Mouse (Mus musculus): Measurements from ENCODE around the gene N4bp3. TPM values are rescaled to one million over a fixed set of nuclear protein-coding genes. Genes with fewer than 3 reads are reported as not detected.
"Not testable (repeated sequence)": the region's sequence is repeated elsewhere in the genome, so short reads cannot be mapped to it uniquely, and the experiment has no call there.

Gene N4bp3
- polyA plus RNA-seq, 1 experiment: 19.9 TPM

GRCm38 (mm10) chr11:51637971-51638414, 12.6 kb downstream of the N4bp3 start:
- H3K4me1 ChIP-seq (ENCODE audit: control insufficient read depth, insufficient read depth, low read length): peaks cover 5% of the 10 kb centered on the region
- H3K27ac ChIP-seq (ENCODE audit: insufficient read depth, low read length): peak overlapping the region; percentile 98
- peak; percentile 99 for TF ChIP-seq EP300 (IDR thresholded peaks at IDR 0.05; ENCODE audit: insufficient read depth, low read depth, low read length)
- no peak for TF ChIP-seq POLR2A (IDR thresholded peaks at IDR 0.05; ENCODE audit: insufficient read depth, low read length)
- peaks cover 7% of the 10 kb centered on the region for H3K36me3 ChIP-seq (ENCODE audit: control insufficient read depth, insufficient read depth, low read length, poor library complexity, severe bottlenecking)
- H3K9ac ChIP-seq (ENCODE audit: low read depth, poor library complexity, severe bottlenecking): peak overlapping the region; percentile 30; the same call in 1 of the 2 replicates
- no peak overlapping the region for H3K4me3 ChIP-seq (ENCODE audit: low read depth, low read length)
- no peaks in the 10 kb centered on the region for H3K9me3 ChIP-seq (replicated peaks; ENCODE audit: control insufficient read depth, insufficient read depth, low read length, poor library complexity, severe bottlenecking)
- H3K27me3 ChIP-seq (ENCODE audit: control insufficient read depth, insufficient read depth, low read length, poor library complexity, severe bottlenecking): no peaks in the 10 kb centered on the region

GRCm38 (mm10) chr11:51636323-51636684, 14.3 kb downstream of the N4bp3 start:
- peak overlapping the region; percentile 87 for H3K9ac ChIP-seq (ENCODE audit: low read depth, poor library complexity, severe bottlenecking)
- TF ChIP-seq POLR2A (IDR thresholded peaks at IDR 0.05; ENCODE audit: insufficient read depth, low read length): no peak
- peak; percentile 12 for TF ChIP-seq CTCF (IDR thresholded peaks at IDR 0.05; ENCODE audit: low read depth, low read length)
- no peaks in the 10 kb centered on the region for H3K9me3 ChIP-seq (replicated peaks; ENCODE audit: control insufficient read depth, insufficient read depth, low read length, poor library complexity, severe bottlenecking)
- no peaks in the 10 kb centered on the region for H3K27me3 ChIP-seq (ENCODE audit: control insufficient read depth, insufficient read depth, low read length, poor library complexity, severe bottlenecking)
- H3K36me3 ChIP-seq (ENCODE audit: control insufficient read depth, insufficient read depth, low read length, poor library complexity, severe bottlenecking): 0 out of 2 replicates have a peak, but pooled peaks cover 3% of the 10 kb centered on the region
- H3K27ac ChIP-seq (ENCODE audit: insufficient read depth, low read length): peak overlapping the region; percentile 88
- peaks cover 5% of the 10 kb centered on the region for H3K4me1 ChIP-seq (ENCODE audit: control insufficient read depth, insufficient read depth, low read length)
- H3K4me3 ChIP-seq (ENCODE audit: low read depth, low read length): peak overlapping the region; percentile 76

- 0 out of 2 replicates have a peak, but pooled peaks have one; percentile 40 for TF ChIP-seq EP300 (IDR thresholded peaks at IDR 0.05; ENCODE audit: insufficient read depth, low read depth, low read length)
- TF ChIP-seq POLR2A (IDR thresholded peaks at IDR 0.05; ENCODE audit: insufficient read depth, low read length): no peak
- TF ChIP-seq CTCF (IDR thresholded peaks at IDR 0.05; ENCODE audit: low read depth, low read length): no peak
- no peaks in the 10 kb centered on the region for H3K9me3 ChIP-seq (replicated peaks; ENCODE audit: control insufficient read depth, insufficient read depth, low read length, poor library complexity, severe bottlenecking)
- H3K4me3 ChIP-seq (ENCODE audit: low read depth, low read length): peak within 1 kb of the TSS; percentile 76
- no peaks in the 10 kb centered on the region for H3K27me3 ChIP-seq (ENCODE audit: control insufficient read depth, insufficient read depth, low read length, poor library complexity, severe bottlenecking)
- peak within 1 kb of the TSS; percentile 88 for H3K27ac ChIP-seq (ENCODE audit: insufficient read depth, low read length)
- peaks cover 1% of the 10 kb centered on the region for H3K4me1 ChIP-seq (ENCODE audit: control insufficient read depth, insufficient read depth, low read length)
- H3K36me3 ChIP-seq (ENCODE audit: control insufficient read depth, insufficient read depth, low read length, poor library complexity, severe bottlenecking): 0 out of 2 replicates have a peak, but pooled peaks cover 3% of the 10 kb centered on the region
- peak within 1 kb of the TSS; percentile 87 for H3K9ac ChIP-seq (ENCODE audit: low read depth, poor library complexity, severe bottlenecking)
Measured at GRCm38 (mm10) chr11:51635525-51636322, 14.9 kb downstream of the N4bp3 start, which contains the start of gene Rmnd5b. Gene Rmnd5b (minus strand): TSS chr11:51635896.

- peak overlapping the region; percentile 76 for H3K4me3 ChIP-seq (ENCODE audit: low read depth, low read length)
- H3K36me3 ChIP-seq (ENCODE audit: control insufficient read depth, insufficient read depth, low read length, poor library complexity, severe bottlenecking): 0 out of 2 replicates have a peak, but pooled peaks cover 3% of the 10 kb centered on the region
- peak overlapping the region; percentile 88 for H3K27ac ChIP-seq (ENCODE audit: insufficient read depth, low read length)
- peak overlapping the region; percentile 87 for H3K9ac ChIP-seq (ENCODE audit: low read depth, poor library complexity, severe bottlenecking)
- H3K9me3 ChIP-seq (replicated peaks; ENCODE audit: control insufficient read depth, insufficient read depth, low read length, poor library complexity, severe bottlenecking): no peaks in the 10 kb centered on the region
- H3K27me3 ChIP-seq (ENCODE audit: control insufficient read depth, insufficient read depth, low read length, poor library complexity, severe bottlenecking): no peaks in the 10 kb centered on the region
- TF ChIP-seq POLR2A (IDR thresholded peaks at IDR 0.05; ENCODE audit: insufficient read depth, low read length) (no peak), EP300 (IDR thresholded peaks at IDR 0.05; ENCODE audit: insufficient read depth, low read depth, low read length) (no peak), CTCF (IDR thresholded peaks at IDR 0.05; ENCODE audit: low read depth, low read length) (no peak)
- H3K4me1 ChIP-seq (ENCODE audit: control insufficient read depth, insufficient read depth, low read length): no peaks in the 10 kb centered on the region
Measured at GRCm38 (mm10) chr11:51635127-51635524, 15.5 kb downstream of the N4bp3 start.

GRCm38 (mm10) chr11:51633721-51634120, 16.9 kb downstream of the N4bp3 start:
- peaks cover 10% of the 10 kb centered on the region for H3K36me3 ChIP-seq (ENCODE audit: control insufficient read depth, insufficient read depth, low read length, poor library complexity, severe bottlenecking)
- TF ChIP-seq POLR2A (IDR thresholded peaks at IDR 0.05; ENCODE audit: insufficient read depth, low read length) (no peak), EP300 (IDR thresholded peaks at IDR 0.05; ENCODE audit: insufficient read depth, low read depth, low read length) (no peak), CTCF (IDR thresholded peaks at IDR 0.05; ENCODE audit: low read depth, low read length) (no peak)
- peak overlapping the region; percentile 88 for H3K27ac ChIP-seq (ENCODE audit: insufficient read depth, low read length)
- no peaks in the 10 kb centered on the region for H3K9me3 ChIP-seq (replicated peaks; ENCODE audit: control insufficient read depth, insufficient read depth, low read length, poor library complexity, severe bottlenecking)
- H3K9ac ChIP-seq (ENCODE audit: low read depth, poor library complexity, severe bottlenecking): peak overlapping the region; percentile 87; the same call in 1 of the 2 replicates
- peak overlapping the region; percentile 48; the same call in 1 of the 2 replicates for H3K4me3 ChIP-seq (ENCODE audit: low read depth, low read length)
- no peaks in the 10 kb centered on the region for H3K4me1 ChIP-seq (ENCODE audit: control insufficient read depth, insufficient read depth, low read length)
- no peaks in the 10 kb centered on the region for H3K27me3 ChIP-seq (ENCODE audit: control insufficient read depth, insufficient read depth, low read length, poor library complexity, severe bottlenecking)

- not testable (repeated sequence) for H3K4me1 ChIP-seq (ENCODE audit: control insufficient read depth, insufficient read depth, low read length); H3K9me3 ChIP-seq (replicated peaks; ENCODE audit: control insufficient read depth, insufficient read depth, low read length, poor library complexity, severe bottlenecking); H3K4me3 ChIP-seq (ENCODE audit: low read depth, low read length); H3K27me3 ChIP-seq (ENCODE audit: control insufficient read depth, insufficient read depth, low read length, poor library complexity, severe bottlenecking); H3K9ac ChIP-seq (ENCODE audit: low read depth, poor library complexity, severe bottlenecking)
- H3K36me3 ChIP-seq (ENCODE audit: control insufficient read depth, insufficient read depth, low read length, poor library complexity, severe bottlenecking): peaks cover 13% of the 10 kb centered on the region
- H3K27ac ChIP-seq (ENCODE audit: insufficient read depth, low read length): 0 out of 2 replicates have a peak overlapping the region, but pooled peaks have one; percentile 88
Measured at GRCm38 (mm10) chr11:51633200-51633599, 17.4 kb downstream of the N4bp3 start.
